Mouse (Mus musculus) brown adipose tissue, adult 24 weeks (tissue): ENCODE results near the gene Sars2. TPM values are rescaled to one million over a fixed set of nuclear protein-coding genes. Genes with fewer than 3 reads are reported as not detected.

Source experiments
- H3K27ac ChIP-seq: fragments of 200-500 bp; replicated peaks from 2 replicates; pipeline ENCODE4 v1.5.1; 2012; ENCODE audit warnings: low read depth, mild to moderate bottlenecking, low read length
- H3K4me1 ChIP-seq: fragments of 200-500 bp; 2 replicates; pipeline ENCODE4 v1.6.1; 2012; ENCODE audit warnings: low read length, mixed read lengths; ENCODE audit not compliant: control insufficient read depth, insufficient read depth, insufficient read length
- H3K4me3 ChIP-seq: fragments of 200-500 bp; 2 replicates; pipeline ENCODE4 v1.5.1; 2012; ENCODE audit warnings: low read depth, mild to moderate bottlenecking, low read length, moderate library complexity; ENCODE audit not compliant: insufficient read depth
- polyA plus RNA-seq: library from polyadenylated mRNA; stranded (reverse); fragments of >200 nt; gene quantifications from 2 replicates; pipeline ENCODE4 v1.2.4, GENCODE M21; 2012; ENCODE audit not compliant: missing spikeins, insufficient read depth, insufficient read length

Gene Sars2
- polyA plus RNA-seq, 1 experiment, result 13.0 TPM

GRCm38 (mm10) chr7:28801451-28801850 is 59.7 kb downstream of the Sars2 start:
- H3K27ac ChIP-seq, result peak overlapping the region; percentile 98
- H3K4me3 ChIP-seq, result no peak overlapping the region

GRCm38 (mm10) chr7:28801901-28802670 is 60.3 kb downstream of the Sars2 start:
- Histone ChIP-seq H3K4me3 (peak overlapping the region; percentile 13; the same call in 1 of the 2 replicates), H3K27ac (peak overlapping the region; percentile 98), H3K4me1 (peaks cover 15% of the 10 kb centered on the region)

More at GRCm38 (mm10) chr7:28801451-28801850, 59.7 kb downstream of the Sars2 start:
- peaks cover 16% of the 10 kb centered on the region for H3K4me1 ChIP-seq

- Histone ChIP-seq H3K4me1 (peaks cover 15% of the 10 kb centered on the region), H3K27ac (peak overlapping the region; percentile 98), H3K4me3 (no peak overlapping the region)
Measured at GRCm38 (mm10) chr7:28802846-28803588, 61.2 kb downstream of the Sars2 start.

Other genes starting within 250 kb of the Sars2 start
- gene Ifnl2, start 231.5 kb upstream of the Sars2 start, polyA plus RNA-seq, result not detected in 2 replicates
- gene Ifnl3, start 219.2 kb upstream of the Sars2 start, polyA plus RNA-seq, result not detected in 2 replicates
- gene Sycn, start 201.1 kb upstream of the Sars2 start, polyA plus RNA-seq, result not detected in 2 replicates
- not detected in 2 replicates for gene Nccrp1, start 194.7 kb upstream of the Sars2 start, polyA plus RNA-seq
- 18.8 and 24.4 TPM in 2 replicates for gene Samd4b, start 143.8 kb upstream of the Sars2 start, polyA plus RNA-seq
- gene Pak4, start 143.8 kb upstream of the Sars2 start, polyA plus RNA-seq, result 4.1 and 5.8 TPM in 2 replicates
- gene Acp7, start 110.7 kb upstream of the Sars2 start, polyA plus RNA-seq, result not detected in 2 replicates
- 1.2 and 1.4 TPM in 2 replicates for gene Fbxo27, start 49.1 kb upstream of the Sars2 start, polyA plus RNA-seq
- gene Fbxo17, start 25.2 kb upstream of the Sars2 start, polyA plus RNA-seq, result 0.71 and 2.5 TPM in 2 replicates
- 64.4 and 106 TPM in 2 replicates for gene Mrps12, start 172 bp upstream of the Sars2 start, polyA plus RNA-seq
- not detected in 2 replicates for gene Ccer2, start 14.2 kb downstream of the Sars2 start, polyA plus RNA-seq
- gene Sirt2, start 24.7 kb downstream of the Sars2 start, polyA plus RNA-seq, result 94.8 and 96.2 TPM in 2 replicates
- gene Nfkbib, start 25.5 kb downstream of the Sars2 start, polyA plus RNA-seq, result 15.5 and 16.9 TPM in 2 replicates
- gene Rinl, start 47.0 kb downstream of the Sars2 start, polyA plus RNA-seq, result 2.5 and 4.6 TPM in 2 replicates
- gene Hnrnpl, start 66.5 kb downstream of the Sars2 start, polyA plus RNA-seq, result 122 and 131 TPM in 2 replicates
- gene Ech1, start 83.2 kb downstream of the Sars2 start, polyA plus RNA-seq, result 3,379 and 3,601 TPM in 2 replicates
- gene Lgals4, start 91.9 kb downstream of the Sars2 start, polyA plus RNA-seq, result 12.0 and 14.6 TPM in 2 replicates
- 2.3 TPM in 1 of 2 replicates, not detected in the other for gene Lgals7, start 121.9 kb downstream of the Sars2 start, polyA plus RNA-seq
- gene Capn12, start 139.4 kb downstream of the Sars2 start, polyA plus RNA-seq, result 0.63 and 0.71 TPM in 2 replicates
- gene Actn4, start 220.3 kb downstream of the Sars2 start, polyA plus RNA-seq, result 122 and 135 TPM in 2 replicates
- 165 and 216 TPM in 2 replicates for gene Eif3k, start 239.9 kb downstream of the Sars2 start, polyA plus RNA-seq
- 0.63 and 1.4 TPM in 2 replicates for gene Map4k1, start 240.1 kb downstream of the Sars2 start, polyA plus RNA-seq